Mouse (Mus musculus): Measurements from ENCODE around the gene Vps53.

DNA sequence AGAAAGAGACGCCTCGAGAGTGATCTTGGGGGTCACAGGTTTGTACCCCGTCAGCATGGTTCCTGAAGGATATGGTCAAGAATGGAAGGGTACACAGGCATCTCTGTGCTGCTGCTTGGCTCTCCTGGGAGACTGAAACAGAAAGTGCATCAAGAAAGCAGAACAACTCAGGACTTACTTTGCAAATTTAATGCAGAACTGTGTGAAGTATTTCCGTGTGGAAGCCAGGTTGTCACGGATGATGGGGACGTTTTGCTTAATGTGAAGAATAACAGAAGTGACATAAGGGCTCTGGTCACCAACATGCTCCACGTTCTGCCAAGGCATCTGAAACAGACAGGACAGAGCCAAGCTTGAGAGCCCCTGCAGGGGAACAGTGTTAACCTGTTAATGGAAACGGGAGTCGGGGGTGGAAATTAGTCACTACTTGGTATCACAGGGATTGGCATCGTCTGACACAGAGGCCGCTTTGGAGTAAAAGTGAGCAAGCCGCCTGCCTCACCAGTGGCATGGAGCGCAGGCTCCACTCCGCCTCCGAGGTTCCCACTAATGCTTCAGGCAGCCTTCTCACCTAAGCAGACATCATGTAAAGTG lies 112.8 kb downstream of the Vps53 start:
- TF ChIP-seq CTCF (IDR thresholded peaks at IDR 0.05; ENCODE audit: insufficient read depth, low read length) (no peak), POLR2A (IDR thresholded peaks at IDR 0.05; ENCODE audit: borderline replicate concordance, extremely low read depth, low read depth, low read length) (no peak)

All from lung, adult 2 months (tissue).